Mouse (Mus musculus): ENCODE measurements around the gene Ywhae.

Gene Ywhae

DNA sequence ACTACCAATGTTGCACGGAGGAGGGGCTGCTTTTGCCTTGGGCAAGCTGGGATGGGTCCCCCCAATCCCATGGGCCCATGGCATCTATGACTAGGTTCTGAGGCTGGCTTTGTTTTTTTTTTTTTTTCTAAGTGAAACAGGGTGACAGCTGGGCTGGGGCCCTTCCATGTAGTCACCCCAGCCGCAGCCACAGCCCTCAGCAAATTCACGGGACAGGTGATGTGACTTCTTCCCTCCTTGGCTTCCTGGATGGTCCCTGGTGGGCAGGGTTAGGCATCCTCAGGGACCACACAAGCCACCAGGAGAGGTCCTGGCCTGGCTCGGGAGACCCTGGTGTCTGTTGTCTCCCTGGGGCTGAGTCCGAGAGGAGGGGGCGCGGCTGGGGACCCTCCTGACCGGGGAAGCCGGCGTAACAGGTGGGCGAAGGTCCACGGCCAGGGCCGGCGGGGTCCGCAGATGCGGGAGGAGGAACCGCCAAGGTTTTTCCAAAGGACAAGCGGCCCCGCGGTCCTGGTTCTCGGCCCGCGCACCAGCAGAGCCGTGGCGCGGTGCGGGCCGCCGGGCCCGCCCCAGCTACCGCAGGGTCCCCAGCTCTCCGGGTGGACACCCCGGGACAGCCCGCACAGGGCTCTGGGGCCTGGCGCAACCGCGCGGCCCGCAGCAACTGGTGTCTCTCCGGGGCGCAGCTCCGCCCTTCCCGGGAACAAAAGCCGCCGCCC, 62.1 kb downstream of the Ywhae start:
- DNase-seq (ENCODE audit: low spot score in 2 of 2): no peak

DNA sequence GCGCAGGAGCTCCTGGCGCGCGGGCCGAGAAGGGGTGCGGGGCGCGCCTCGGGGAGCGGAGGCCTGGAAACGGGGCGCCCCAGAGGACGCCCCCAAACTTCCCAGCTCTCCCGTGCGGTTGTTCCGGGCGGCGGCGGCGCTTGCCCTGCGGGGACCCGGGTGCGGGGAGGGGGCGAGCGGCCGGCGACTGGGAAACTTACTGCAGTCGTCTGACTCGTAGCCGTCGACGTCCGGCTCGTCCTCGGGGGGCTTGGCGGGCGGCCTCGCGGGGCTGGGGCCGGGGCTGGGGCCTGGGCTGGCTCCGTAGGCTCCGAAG, 62.6 kb downstream of the Ywhae start:
- no peak for DNase-seq (ENCODE audit: low spot score in 2 of 2)

DNA sequence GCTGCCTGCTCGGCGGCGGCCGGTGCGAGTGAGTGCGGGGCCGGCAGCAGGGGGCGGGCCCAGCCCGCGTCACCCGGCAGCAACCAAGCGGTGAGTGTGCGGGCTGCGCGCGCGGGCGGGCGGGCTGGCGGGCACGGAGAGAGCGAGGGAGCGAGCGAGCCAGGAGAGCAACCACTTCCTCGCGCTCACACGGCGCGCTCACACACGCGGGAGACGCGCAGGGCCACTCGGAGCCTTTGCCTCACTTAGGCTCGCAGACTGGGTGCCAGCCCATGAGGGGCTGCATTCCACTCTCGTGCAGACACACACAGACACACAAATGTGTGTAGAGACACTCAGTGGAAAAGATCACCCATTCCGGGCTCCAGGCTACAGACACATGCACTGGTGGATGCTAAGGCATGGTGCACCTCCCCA, 63.4 kb downstream of the Ywhae start, which contains the start of gene Doc2b:
Doc2b (minus strand) TSS at position 21 of the 417 bp plus-strand sequence.
- peak; percentile 37 to 43 for DNase-seq (ENCODE audit: low spot score in 2 of 2)

DNA sequence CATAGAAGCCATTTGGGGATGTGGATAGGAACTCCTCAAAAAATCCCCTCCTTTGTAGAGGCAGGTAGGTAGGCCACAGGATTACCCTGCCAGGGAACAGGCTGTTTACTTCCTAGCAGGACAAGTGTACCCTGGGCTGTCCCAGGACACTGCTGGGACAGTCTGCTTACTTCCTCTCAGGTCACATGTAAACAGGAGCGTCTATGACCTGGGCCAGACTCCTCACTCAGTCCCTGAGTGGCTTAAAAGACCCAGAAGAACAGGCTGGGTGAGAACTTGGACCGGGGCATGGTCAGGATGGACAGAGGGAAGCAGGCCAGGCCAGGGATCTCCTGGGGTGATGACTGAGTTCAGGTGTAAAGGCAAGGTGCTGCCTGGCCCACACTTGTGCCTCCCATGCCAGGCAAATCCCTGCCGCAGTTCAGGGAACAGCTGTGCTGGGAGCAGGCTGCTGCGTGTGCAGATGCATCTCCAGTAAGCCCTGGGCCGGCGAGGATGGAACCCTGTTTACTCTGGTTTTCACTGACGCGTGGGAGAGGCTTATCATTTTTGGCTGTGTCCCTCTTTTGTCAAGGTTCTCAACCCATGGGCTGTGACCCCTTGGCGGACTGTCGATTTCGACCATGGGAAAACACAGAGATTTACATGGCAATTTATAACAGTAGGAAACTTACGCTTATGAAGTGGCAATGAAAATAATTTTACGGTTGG, 64.0 kb downstream of the Ywhae start:
- no peak for DNase-seq (ENCODE audit: low spot score in 2 of 2)

DNA sequence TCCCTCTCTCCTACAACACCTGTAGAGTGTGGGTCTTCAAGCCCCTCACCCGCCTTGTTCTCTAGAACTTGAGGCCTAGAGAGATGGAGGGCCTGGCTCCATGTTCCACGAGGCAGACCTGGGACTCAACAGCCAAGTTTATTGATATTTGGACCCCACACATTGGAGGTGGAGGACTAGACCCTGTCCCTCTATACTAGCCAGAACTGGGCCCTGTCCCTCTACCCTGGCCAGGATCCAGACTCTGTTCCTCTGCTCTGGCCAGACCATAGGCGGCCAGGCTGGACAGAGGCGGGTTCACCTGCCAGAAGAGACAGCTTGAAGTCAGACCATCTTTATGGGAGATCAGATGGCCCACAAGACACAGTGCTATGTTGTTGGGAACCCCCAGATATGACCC, 68.7 kb downstream of the Ywhae start:
- DNase-seq (ENCODE audit: low spot score in 2 of 2): no peak

DNA sequence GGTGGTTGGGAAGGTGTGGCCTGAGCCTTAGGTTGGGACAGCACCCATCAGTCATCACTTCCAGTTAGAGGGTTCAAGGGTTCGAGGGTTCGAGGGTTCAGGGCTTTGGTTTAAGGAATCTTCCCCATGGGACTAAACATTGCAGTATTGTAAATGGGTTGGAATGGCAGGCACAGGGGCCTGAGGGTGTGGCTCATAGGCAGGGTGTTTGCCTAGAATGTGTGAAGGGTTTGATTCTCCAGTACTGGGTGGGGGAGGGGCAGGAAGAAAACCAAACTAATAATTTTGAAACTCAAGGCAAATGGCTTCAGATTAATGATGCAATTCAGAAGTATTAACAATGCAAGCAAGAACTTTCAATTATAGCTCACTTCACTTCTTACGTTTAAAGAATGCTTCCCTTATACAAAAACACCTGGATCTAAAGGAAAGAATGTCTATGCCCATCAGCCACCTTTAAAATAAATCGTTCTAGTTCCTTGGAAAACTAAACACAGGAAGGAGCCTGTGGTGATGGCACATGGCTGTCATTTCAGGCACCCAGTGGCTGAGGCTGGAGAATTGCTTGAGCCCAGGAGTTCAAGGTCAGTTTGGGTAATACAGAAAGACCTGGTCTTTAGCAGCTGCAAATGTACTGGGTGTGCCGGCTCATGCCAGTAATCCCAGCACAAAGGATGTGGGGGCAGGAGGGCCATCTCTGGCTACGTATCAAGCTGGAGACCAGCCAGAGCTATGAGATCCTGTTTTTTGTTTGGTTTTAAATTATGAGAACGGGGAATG, 69.3 kb downstream of the Ywhae start:
- DNase-seq (ENCODE audit: low spot score in 2 of 2): no peak

DNA sequence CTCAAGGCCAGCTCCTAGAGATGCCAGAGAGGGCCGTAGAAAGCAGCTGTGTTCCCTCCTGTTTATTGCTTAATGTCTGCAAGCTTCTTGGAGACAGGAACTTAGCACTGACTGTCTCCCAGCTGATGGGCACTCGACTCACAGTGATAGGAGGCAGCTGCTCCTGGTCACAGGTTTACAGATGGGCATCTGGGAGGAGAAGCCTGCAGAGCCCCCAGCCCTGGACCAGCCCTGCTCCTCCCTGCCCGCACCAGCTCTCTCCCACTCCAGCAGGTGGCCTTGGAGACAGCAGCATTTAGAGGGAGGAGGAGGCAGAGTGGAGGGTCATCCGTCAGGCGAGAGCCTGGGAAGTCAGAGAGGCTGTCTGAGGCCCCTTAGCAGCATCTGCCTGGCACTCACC, 74.8 kb downstream of the Ywhae start:
- no peak for DNase-seq (ENCODE audit: low spot score in 2 of 2)

DNA sequence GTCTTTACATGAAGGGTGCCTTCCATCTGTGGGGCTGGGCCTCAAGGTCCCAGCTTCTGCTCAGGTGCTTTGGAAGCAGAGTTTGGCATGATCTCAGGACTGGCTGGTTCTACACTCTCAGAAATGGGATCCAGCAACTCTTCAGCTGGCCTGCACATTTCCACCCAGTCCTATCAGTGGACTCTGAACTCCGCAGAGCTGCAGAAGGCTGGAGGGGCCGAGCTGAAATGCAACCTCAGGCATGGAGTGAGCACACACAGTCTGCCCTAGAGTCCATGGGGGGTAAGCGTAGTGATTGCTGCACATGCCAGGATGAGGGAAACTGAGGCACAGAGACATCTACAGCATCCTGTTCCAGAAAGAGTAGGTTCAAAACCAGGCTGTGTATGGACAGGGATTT, 77.9 kb downstream of the Ywhae start:
- no peak for DNase-seq (ENCODE audit: low spot score in 2 of 2)

DNA sequence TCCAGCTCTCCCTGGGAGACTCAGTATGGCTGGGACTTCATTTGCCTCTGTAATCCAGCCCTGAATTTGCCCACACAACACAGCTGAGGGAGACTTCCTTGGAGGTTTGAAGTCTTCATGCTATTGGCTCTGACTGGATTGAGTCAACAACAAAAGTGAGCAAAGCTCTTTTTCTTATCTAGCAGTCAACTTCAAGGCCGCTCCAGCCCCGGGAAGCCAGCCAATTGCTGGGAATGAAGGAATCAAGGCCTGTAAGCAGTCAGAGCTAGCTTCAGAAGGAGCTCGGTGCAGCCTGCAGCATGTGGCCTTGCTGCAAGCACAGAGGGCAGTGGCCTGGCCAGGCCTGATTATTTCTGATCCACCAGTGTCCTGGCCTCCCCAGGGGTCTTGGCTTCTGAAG, 79.2 kb downstream of the Ywhae start:
- DNase-seq (ENCODE audit: low spot score in 2 of 2): peak; percentile 15 to 30

DNA sequence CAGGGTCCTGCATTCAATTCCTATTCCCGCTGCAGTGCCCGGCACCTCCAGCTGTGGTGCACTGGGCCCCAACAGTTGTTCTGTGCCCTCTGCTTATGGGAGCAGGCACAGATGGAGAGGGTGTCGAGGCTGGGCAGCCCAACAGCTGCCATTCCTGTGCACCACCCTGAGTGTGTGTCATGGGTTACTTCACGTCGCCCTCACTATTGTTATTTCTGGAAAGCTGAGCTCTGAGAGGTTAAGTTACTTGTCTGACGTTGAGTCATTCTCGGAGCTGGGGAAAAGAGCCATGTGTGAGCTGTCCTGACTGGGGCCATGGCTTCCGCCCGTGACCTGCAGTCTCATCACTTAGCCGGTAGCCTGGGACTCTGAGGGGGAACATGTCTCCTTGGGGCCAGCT, 80.4 kb downstream of the Ywhae start:
- no peak for DNase-seq (ENCODE audit: low spot score in 2 of 2)

Data from frontal cortex, postnatal 25 days (tissue).